Mouse (Mus musculus): ENCODE measurements at regions not wholly inside any gene's neighbourhood (a gene's known extent, or its start where the extent isn't known, plus 50 kb on each side); places are given as distances from the start of the nearest gene placed in this dataset.

- TF ChIP-seq CTCF (IDR thresholded peaks at IDR 0.05; ENCODE audit: extremely low read depth, insufficient read length, insufficient replicate concordance, low read depth, low read length), result no peak
- TF ChIP-seq POLR2A (IDR thresholded peaks at IDR 0.05; ENCODE audit: low read depth, low read length), result no peak
Measured at GRCm38 (mm10) chr1:35447345-35447744, 597.6 kb downstream of the Plekhb2 start.
